Mouse (Mus musculus) left cerebral cortex, postnatal 36 days (tissue): ENCODE data around the gene Tprg. TPM values are rescaled to one million over a fixed set of nuclear protein-coding genes. Genes with fewer than 3 reads are reported as not detected.
A peak's percentile ranks its signal among the peaks of the same experiment; 100 is the strongest.

Source experiments
- DNase-seq, 2 experiments: peaks; one replicate each; pipeline ENCODE4 v3.0.0; 2021 to 2022; ENCODE audit warnings: low spot score in 2 of 2, mixed read lengths in 1 of 2
- intact Hi-C: fragments of 180-260 bp; cut with DNase I; formaldehyde crosslinking; loops from one replicate; pipeline ENCODE4 v1.15.1; 2025
- total RNA-seq, 2 experiments: library from RNA; stranded (reverse); gene quantifications; 2 replicates each; pipeline ENCODE4 v1.2.3; 2021

Gene Tprg
- total RNA-seq, 2 experiments from 2014 or later, result not detected

DNA sequence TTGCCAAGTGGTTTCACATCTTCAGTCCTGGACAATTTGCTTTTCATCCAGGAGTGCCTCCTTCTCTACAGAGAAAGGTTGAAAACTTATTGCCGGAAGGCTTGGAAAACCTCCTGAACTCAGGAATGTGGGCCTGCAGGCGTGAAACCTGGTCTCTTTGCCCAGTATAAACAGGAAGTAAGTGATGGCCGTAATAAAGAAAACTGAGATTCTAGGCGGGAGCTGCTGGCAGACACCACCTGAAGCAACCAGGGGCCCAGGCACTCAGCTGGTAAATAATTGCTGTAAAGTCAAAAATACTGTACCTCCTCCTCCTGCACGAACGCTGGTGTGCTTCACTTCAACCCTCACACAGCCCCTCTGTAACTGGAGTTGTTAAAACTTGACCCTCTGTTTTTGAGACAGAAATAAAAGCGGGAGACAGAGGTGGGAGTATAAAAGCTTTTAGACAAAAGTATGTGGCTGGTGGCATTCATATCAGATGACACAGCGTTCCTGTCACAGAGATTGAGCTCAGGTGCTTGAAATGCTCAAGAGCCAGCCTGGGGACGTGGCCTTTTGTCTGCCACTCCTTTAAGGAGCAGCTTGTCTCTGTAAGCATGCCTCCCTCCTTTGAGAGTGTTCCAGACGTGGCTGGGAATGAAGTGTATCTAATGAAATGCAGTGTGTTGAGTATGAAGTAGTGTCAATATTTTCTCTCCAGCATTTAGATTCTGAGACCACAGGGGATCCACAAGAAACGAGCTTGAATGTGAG is 131.4 kb downstream of the Tprg start:
- intact Hi-C loops, result no loop called here
- no peak for DNase-seq

DNA sequence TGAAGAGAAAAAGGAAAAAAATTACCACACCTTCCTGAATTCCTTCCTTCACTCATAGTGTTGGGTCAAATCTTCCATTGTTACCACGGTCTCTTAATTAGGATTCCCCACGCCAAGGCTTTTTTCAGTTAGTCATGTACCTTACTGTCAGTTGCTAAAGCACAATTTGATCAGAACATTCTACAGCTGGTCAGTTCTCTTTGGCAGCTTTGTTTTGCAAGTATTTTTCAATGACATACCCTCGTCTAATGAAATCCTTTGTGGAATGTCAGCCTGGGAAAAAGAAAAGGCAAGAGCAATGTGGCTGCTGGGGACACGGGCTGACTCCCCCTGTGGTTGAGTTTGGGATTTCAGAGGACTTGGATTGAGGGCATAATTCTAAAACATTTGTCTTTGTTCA is 136.4 kb downstream of the Tprg start:
- intact Hi-C loops, result no loop called here
- no peak for DNase-seq

DNA sequence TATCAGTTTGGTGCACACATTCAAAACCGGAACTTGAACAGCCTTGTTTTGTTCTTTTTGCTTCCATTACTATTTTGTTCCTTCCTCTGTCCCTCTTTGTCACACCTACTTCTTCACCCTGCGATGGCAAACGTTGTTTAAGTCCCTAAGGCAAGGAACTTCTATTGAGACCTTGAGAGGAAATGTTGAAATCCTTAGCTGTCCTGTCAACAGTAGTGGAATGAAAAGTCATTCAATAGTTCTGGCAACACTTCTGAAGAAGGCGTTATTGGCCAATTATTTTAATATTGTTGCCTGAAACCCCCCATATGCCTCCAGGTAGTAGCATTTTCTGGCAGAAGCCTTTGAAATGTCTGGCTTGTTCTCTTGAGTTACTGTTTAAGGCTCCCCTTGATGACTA is 137.4 kb downstream of the Tprg start:
- intact Hi-C loops, result no loop called here
- DNase-seq, result no peak

DNA sequence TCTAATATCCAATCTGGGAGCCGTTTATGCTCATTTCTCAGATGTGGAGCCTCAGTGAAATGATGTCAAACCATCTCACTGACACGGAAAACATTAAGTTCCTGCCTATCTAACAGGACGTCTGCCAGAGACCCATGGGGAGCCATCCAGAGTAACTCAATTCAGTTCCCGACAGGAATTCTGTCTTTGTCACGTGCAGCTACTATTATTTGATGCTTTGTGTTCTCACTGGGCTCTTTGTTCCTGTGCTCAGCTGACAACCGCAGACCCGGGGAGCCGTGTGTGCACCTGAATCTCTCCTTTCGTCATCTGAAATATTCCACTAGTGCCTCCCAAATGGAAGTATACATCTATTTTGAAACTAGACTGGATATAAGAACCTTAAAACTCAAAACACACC is 138.3 kb downstream of the Tprg start:
- intact Hi-C loops, result no loop called here
- DNase-seq, result no peak

DNA sequence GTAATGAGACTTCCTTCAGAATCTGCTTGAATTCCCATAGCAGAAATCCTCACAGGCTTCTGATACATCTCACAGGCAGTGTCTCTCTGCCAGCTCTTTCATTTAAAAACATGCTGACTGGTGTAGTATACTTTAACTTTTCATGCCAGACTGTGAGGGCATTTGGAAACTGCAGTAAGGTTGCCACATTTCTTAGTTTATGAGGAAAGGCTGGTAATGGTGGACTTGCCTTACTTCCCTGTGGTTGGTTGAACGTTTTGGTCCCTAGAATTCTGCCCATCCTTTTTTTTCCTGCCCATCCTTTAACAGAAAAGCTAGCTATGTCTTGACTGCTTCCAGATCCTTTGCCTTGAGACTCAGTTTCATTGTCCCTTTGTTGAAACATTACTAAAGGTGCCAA is 138.8 kb downstream of the Tprg start:
- intact Hi-C loops, result no loop called here

DNA sequence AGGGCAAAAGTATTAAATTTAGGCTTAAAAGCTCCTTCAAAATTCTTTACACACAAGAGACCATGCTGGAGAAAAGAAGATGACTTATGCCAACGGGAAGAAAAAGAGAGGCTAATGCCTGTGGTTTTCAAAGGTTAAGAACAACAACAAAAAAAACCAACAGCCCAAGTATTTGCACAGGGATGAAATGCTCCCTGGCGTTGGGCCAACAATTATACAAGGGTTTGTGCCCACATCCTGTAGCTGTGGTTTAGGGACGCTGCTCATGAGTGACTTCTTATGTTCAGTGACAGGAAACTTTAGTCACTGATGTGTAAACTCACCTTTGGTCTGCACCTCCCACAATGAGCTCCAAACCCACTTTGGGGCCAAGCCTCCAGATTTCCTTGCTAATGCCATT is 139.6 kb downstream of the Tprg start:
- DNase-seq, result no peak
- intact Hi-C loops, result no loop called here

More for the DNA sequence above, 138.8 kb downstream of the Tprg start:
- no peak for DNase-seq

DNA sequence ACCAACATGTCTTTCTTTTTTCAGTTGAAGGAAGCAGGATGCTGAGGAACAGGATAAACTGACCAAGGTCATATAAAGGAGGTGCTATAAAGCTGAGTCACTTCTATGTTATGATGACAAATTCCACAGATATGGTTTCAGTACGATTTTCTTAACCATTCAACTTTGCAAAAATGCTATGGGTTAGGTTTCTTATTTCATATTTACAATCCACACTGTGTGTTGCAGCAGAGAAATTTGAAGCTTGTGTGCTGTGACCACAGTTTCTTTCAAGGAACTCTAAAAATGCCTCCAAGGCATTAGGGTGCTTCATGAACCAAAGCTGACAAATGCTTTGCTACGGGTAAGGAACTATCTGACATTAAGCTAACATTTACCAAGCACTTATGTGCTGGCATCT is 153.4 kb downstream of the Tprg start:
- intact Hi-C loops, result no loop called here
- no peak for DNase-seq

DNA sequence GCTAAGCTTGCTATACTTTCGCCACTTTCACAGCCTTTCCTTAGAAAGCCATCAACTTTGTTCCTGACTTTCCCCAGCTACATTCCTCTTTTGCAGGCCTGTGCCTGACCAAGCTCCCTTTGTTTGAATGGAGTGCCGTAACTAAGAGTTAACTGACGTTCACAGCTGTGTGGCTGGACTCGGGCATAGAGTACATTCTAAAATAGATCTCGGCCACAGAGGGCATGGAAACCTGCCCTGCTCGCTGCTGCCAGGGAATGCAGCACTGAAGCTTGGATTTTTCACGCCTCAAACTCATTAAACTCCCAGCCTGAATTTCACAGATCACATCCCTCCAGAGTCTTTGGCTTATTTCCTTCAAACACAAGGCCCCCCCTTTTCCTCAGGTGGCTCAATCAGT is 159.0 kb downstream of the Tprg start:
- no peak for DNase-seq
- intact Hi-C loops, result no loop called here

DNA sequence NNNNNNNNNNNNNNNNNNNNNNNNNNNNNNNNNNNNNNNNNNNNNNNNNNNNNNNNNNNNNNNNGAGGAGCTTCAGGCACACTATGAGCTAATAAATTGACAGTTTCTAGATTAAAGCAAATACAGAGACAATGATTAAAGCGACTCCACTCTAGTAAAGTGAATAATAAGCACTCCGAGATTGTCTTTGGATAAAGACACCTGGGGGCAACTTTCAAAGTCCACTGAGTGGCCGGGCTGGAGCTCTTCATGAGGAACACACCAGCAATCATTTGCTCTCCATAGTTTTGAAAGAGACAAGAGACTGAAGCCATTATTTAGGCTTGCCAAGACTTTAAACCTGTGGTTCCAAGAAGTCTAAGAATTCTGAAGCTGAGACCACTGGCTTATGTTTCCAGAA is 164.9 kb downstream of the Tprg start:
- intact Hi-C loops, result no loop called here

DNA sequence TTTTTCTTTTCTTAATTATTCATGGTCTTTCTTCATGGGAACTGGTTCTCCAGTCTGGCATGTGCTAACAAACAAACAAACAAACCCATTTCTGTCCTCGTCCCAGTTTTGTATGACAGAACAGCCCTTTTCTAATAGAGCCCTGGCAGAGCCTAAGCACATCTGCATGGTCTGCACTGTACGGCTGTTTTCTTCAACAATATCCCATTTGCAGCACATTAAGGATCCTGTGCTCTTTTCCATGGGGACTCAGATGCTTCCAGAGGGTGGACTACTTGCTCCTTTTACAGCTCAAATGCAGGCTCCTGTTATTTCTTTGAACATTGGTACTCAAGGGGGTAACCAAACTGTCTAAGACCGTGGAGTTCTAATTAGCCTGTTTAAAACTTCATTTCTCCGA is 178.1 kb downstream of the Tprg start:
- DNase-seq, result no peak

More for the DNA sequence above, 164.9 kb downstream of the Tprg start:
- DNase-seq, result no peak

DNA sequence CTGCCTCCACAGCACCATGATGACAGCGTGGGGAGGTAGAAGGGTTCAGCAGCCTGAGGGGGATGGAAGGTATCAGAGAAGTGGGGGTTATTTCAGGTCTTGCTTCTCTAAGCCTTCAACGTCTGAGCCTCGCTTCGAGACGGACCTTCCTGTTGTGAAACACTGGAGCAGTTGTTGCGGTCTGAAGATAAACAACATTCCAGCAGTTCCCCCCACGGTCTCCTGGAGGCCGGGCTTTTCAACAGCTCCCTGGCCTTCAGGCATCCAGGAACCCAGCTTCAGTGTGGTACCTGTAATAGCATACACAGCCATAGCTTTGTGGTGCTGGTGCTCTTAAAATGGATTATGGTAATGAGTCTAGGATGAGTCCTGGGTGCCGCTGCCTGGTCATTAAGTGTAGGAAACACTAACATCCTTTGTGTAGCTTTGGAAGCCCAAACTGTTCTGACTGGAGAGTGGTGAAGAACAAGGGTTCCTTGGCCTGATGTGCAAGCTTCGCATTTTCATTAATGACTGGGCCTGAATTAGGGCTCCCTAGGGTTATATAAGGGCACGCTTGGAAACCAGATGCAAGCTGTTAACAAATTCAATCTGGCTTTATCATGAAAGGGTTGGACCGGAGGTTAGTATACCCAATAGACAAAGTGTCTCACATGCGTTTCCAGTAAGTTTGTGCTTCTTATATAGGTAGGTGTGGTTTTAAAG is 179.0 kb downstream of the Tprg start:
- DNase-seq, result peak; percentile 5 to 14
- intact Hi-C loops, result loop anchor here (5.0 kb wide), 1 partner anchor 67 kb away; no protein-coding TSS in a partner anchor

More for the DNA sequence above, 178.1 kb downstream of the Tprg start:
- intact Hi-C loops, result loop anchor here (5.0 kb wide), 1 partner anchor 68 kb away; no protein-coding TSS in a partner anchor

DNA sequence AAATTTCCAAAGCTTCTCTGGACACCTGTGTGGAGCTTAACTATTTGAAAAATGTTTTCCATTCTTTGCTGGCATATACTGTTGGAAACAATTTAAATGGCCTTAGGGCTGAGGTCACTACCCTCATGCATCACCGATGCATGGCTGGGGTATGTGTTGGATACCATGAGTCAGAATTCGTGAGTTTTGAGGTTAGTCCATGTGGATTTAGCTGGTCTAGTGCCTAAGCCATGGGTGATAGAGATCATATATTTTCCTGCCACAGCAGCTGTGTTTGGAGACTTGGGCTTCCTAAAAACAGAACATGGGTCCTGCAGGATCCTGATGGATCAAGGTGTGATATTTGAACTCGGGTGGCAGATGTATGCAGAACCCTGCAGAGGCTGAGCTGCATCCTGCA is 181.4 kb downstream of the Tprg start:
- intact Hi-C loops, result loop anchor here (5.0 kb wide), 1 partner anchor 64 kb away; no protein-coding TSS in a partner anchor
- DNase-seq, result no peak

DNA sequence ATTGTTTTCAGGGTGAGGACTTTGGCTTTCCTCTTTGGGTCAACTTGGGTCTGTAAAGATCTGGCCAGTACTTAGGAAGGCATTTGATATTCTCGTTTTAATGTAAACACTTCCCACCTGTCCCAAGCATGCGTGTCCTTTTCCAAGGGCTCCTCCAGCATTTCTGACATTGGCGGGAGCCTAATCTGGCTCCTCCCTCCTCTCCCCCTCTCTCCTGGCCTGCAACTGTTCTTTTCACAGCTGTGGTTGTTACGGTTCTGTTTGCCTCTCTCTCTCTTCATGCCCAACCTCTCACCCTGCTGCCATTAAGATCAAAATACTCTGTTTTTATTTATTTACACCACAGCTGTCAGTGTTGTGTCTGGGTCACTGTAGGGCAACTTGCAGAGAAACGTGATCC is 182.0 kb downstream of the Tprg start:
- intact Hi-C loops, result loop anchor here (5.0 kb wide), 1 partner anchor 64 kb away; no protein-coding TSS in a partner anchor
- no peak for DNase-seq
